16 mouse cellular contexts compared by ENCODE assay signal in the genomic region with DNA sequence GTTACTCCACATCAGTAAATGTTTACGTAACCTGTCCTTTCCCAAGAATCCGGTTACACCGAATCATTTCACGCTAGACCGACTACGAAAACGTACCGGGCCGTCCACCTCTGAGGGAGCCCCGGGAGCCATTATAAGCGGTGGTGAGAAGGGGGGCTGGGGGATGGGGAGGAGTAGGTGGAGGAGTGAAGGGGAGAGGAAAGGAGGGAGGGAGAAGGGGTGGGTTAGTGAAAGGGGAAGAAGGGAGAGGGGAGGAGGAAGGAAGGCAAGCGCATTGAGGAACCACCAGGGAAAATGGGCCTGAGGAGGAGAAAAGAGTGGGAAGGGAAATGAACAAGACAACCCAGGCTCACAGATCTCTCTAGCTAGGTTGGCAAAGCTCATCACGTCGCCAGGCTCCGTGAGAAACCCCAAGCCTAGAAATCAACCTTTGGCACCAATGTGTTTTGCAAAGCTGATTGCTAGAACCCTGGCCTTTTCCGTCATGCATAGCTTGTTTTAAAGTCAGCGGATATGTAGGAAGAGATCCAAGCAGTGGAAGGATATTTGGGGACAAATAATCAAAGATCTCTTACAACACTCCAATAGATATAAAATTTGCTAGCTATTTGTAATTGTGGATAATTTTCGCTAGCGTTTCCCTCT. TPM values are rescaled to one million over a fixed set of nuclear protein-coding genes. Genes with fewer than 3 reads are reported as not detected.
DNase-seq lines count a peak whose midpoint lies in the region; ATAC-seq and TF ChIP-seq lines count a peak whose summit lies in the region.
"Had no signal": no experiment of that assay in that cellular context is flagged by ENCODE, and none has a peak within 500 bp of the region (broad histone marks: within the 10 kb centered on the region; RNA-seq: fewer than 3 reads in every experiment).

No protein-coding gene starts in this region.

- DNase-seq in lung, embryonic 14.5 days = peak; percentile 10
- DNase-seq in lung, postnatal 14 days = no peak
- DNase-seq in retina, embryonic 14.5 days (ENCODE audit: low spot score) = peak; percentile 49
- no peak for DNase-seq in thymus, postnatal 36 days
- DNase-seq: cerebellum, adult 9-10 months; gastrocnemius, postnatal 36 days; heart, postnatal 4 days; lung, postnatal 4 days; spleen, adult 18-20 months; thymus, adult 18-20 months had no signal

- peak; percentile 40; the same call in 1 of the 2 replicates for TF ChIP-seq POLR2A in cortical plate, adult 2 months (IDR thresholded peaks at IDR 0.05; ENCODE audit: extremely low read depth, insufficient read depth, low read length)

- H3K27ac ChIP-seq in lung, embryonic 14.5 days (ENCODE audit: low read depth) = no peak overlapping the region
- H3K27ac ChIP-seq in cortical plate, adult 2 months (ENCODE audit: insufficient read depth, low read length) = peak overlapping the region; percentile 93
- H3K27ac ChIP-seq in embryonic facial prominence, embryonic 15.5 days (replicated peaks) = no peak overlapping the region

- WGBS in lung, embryonic 14.5 days = 2% methylated on average over 19 of the region's 19 CpGs
- WGBS in embryonic facial prominence, embryonic 15.5 days = 2% methylated on average over 19 of the region's 19 CpGs

- peaks cover 99% of the 10 kb centered on the region for H3K27me3 ChIP-seq in lung, embryonic 14.5 days (ENCODE audit: insufficient read depth, low read length)
- H3K27me3 ChIP-seq in embryonic facial prominence, embryonic 15.5 days = peaks cover 93% of the 10 kb centered on the region

- TF ChIP-seq CTCF in lung, embryonic 14.5 days (IDR thresholded peaks at IDR 0.05; ENCODE audit: low read depth) = no peak
- no peak for TF ChIP-seq CTCF in cortical plate, adult 2 months (IDR thresholded peaks at IDR 0.05; ENCODE audit: extremely low read depth, insufficient read depth, low read length)

- H3K4me1 ChIP-seq in lung, embryonic 14.5 days (ENCODE audit: insufficient read depth) = peaks cover 4% of the 10 kb centered on the region; the same call in 1 of the 2 replicates
- H3K4me1 ChIP-seq in cortical plate, adult 2 months (ENCODE audit: control insufficient read depth, insufficient read depth, low read length) = no peaks in the 10 kb centered on the region; the same call in 1 of the 2 replicates
- H3K4me1 ChIP-seq in embryonic facial prominence, embryonic 15.5 days = peaks cover 20% of the 10 kb centered on the region

- no peak for ATAC-seq in lung, embryonic 14.5 days (ENCODE audit: insufficient read depth)
- ATAC-seq in embryonic facial prominence, embryonic 15.5 days (ENCODE audit: insufficient number of reproducible peaks, low FRiP score, low TSS enrichment, low read depth) = 0 out of 2 replicates have a peak, but pooled peaks have one; percentile 23
- no peak for ATAC-seq in megakaryocyte-erythroid progenitor cell, adult 5-6 weeks (replicated peaks; ENCODE audit: low FRiP score, low TSS enrichment, poor library complexity, severe bottlenecking)

- no peak overlapping the region for H3K4me3 ChIP-seq in lung, embryonic 14.5 days (ENCODE audit: low read depth, low read length)
- peak overlapping the region; percentile 93 for H3K4me3 ChIP-seq in cortical plate, adult 2 months (ENCODE audit: insufficient read depth, low read length)
- H3K4me3 ChIP-seq in embryonic facial prominence, embryonic 15.5 days (replicated peaks) = no peak overlapping the region

- H3K4me2 ChIP-seq in lung, embryonic 14.5 days = no peak overlapping the region
- no peak overlapping the region for H3K4me2 ChIP-seq in embryonic facial prominence, embryonic 15.5 days (replicated peaks)

- H3K9ac ChIP-seq in lung, embryonic 14.5 days = no peak overlapping the region
- no peak overlapping the region for H3K9ac ChIP-seq in embryonic facial prominence, embryonic 15.5 days

- no peaks in the 10 kb centered on the region for H3K9me3 ChIP-seq in lung, embryonic 14.5 days (ENCODE audit: low read depth, low read length)
- no peaks in the 10 kb centered on the region for H3K9me3 ChIP-seq in embryonic facial prominence, embryonic 15.5 days (replicated peaks)

- H3K36me3 ChIP-seq in lung, embryonic 14.5 days (ENCODE audit: insufficient read depth) = no peaks in the 10 kb centered on the region
- no peaks in the 10 kb centered on the region for H3K36me3 ChIP-seq in embryonic facial prominence, embryonic 15.5 days

RNA-seq across cellular contexts. Expression of a gene that starts 0.6 kb away (rescaled TPM):
- polyA plus RNA-seq in lung, embryonic 14.5 days (2014; fragmentation: Nextera tagmentation; extraction: Ambion mirVana) = 0.09 TPM in 1 of 2 replicates, not detected in the other
- 61.2 and 63.1 TPM in 2 replicates for polyA plus RNA-seq in cortical plate, adult 2 months (2012; rRNA removed)
- 0.71 and 0.89 TPM in 2 replicates for polyA plus RNA-seq in embryonic facial prominence, embryonic 15.5 days (2015; fragmentation: Nextera tagmentation; extraction: Ambion mirVana)
- total RNA-seq in megakaryocyte-erythroid progenitor cell, adult 5-6 weeks (2014; fragmentation: Nextera tagmentation) = not detected in 2 replicates
- not detected in 2 replicates for total RNA-seq in megakaryocyte-erythroid progenitor cell, adult 5-6 weeks (2017)
- total RNA-seq: gastrocnemius, postnatal 36 days; liver, adult 2 months had no signal
- polyA plus RNA-seq: large intestine, adult 2 months; liver, adult 2 months had no signal

RNA-seq across cellular contexts. Expression of a gene that starts 3.1 kb away (rescaled TPM):
- not detected in 2 replicates for polyA plus RNA-seq in lung, embryonic 14.5 days (2014; fragmentation: Nextera tagmentation; extraction: Ambion mirVana)
- 2.1 and 2.3 TPM in 2 replicates for polyA plus RNA-seq in cortical plate, adult 2 months (2012; rRNA removed)
- polyA plus RNA-seq in embryonic facial prominence, embryonic 15.5 days (2015; fragmentation: Nextera tagmentation; extraction: Ambion mirVana) = 0.05 TPM in 1 of 2 replicates, not detected in the other
- total RNA-seq in megakaryocyte-erythroid progenitor cell, adult 5-6 weeks (2014; fragmentation: Nextera tagmentation) = not detected in 2 replicates
- not detected in 2 replicates for total RNA-seq in megakaryocyte-erythroid progenitor cell, adult 5-6 weeks (2017)
- total RNA-seq: ES-E14; gastrocnemius, postnatal 36 days; heart, postnatal 4 days; liver, adult 2 months had no signal
- polyA plus RNA-seq: large intestine, adult 2 months; liver, adult 2 months had no signal

Comparison
In these comparisons a context has a peak if more than half of its experiments do, and no peak if none do; other contexts are left out.
1. DNase-seq: peak in lung, embryonic 14.5 days (single experiment) and retina, embryonic 14.5 days (single experiment); none in lung, postnatal 14 days (single experiment) and thymus, postnatal 36 days (0 of 2).
2. RNA of a gene that starts 0.6 kb away (polyA plus RNA-seq): 61.2 to 63.1 TPM in cortical plate, adult 2 months; 0.71 to 0.89 TPM in embryonic facial prominence, embryonic 15.5 days and 0.09 TPM in lung, embryonic 14.5 days; every median in the first group is over 10 times any median in the second.